Mouse (Mus musculus): Measurements from ENCODE around the gene Olfr490.

DNA sequence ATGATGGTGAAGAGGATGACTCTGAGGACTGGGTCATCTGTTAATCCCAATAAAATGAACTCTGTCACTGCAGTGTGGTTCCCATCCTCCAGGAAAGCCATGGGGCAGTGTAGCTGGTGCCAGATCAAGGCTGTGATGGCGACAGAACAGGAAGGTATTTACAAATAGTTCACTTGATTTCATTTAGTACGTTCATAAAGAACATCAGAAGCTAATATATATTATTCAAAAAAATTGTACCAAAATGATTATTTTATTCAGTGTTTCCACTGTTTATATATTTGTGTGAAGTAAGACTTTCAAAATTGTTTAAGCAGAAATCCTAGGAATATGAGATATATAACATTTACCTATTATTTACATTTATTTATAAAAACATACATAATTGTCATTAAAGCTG is 34.8 kb upstream of the Olfr490 start, which contains the start of gene Olfr492:
- no peak for TF ChIP-seq CTCF (IDR thresholded peaks at IDR 0.05; ENCODE audit: low read depth)
- no peak for TF ChIP-seq EP300 (IDR thresholded peaks at IDR 0.05; ENCODE audit: low read depth)
